ENCODE assay signal across 8 mouse cellular contexts in genomic region chr16:31918248-31918724, GRCm38 (mm10). TPM values are rescaled to one million over a fixed set of nuclear protein-coding genes. Genes with fewer than 3 reads are reported as not detected.
DNase-seq lines count a peak whose midpoint lies in the region; ATAC-seq and TF ChIP-seq lines count a peak whose summit lies in the region.

No protein-coding gene starts in this region.

- 0 out of 2 replicates have a peak, but pooled peaks cover 3% of the 10 kb centered on the region for H3K4me1 ChIP-seq in cerebellum, adult 2 months (ENCODE audit: control insufficient read depth, insufficient read depth, low read length)
- H3K4me1 ChIP-seq in forebrain, postnatal 0 days (ENCODE audit: insufficient read depth), result no peaks in the 10 kb centered on the region
- H3K4me1 ChIP-seq in neural tube, embryonic 15.5 days, result peaks cover 7% of the 10 kb centered on the region

- no peaks in the 10 kb centered on the region for H3K36me3 ChIP-seq in forebrain, postnatal 0 days (ENCODE audit: insufficient read depth)
- no peaks in the 10 kb centered on the region for H3K36me3 ChIP-seq in neural tube, embryonic 15.5 days

- WGBS in cerebellum, adult 2 months, result 2% methylated on average over 14 of the region's 14 CpGs
- 2% methylated on average over 14 of the region's 14 CpGs for WGBS in forebrain, postnatal 0 days
- WGBS in neural tube, embryonic 15.5 days, result 3% methylated on average over 14 of the region's 14 CpGs

- ATAC-seq in forebrain, postnatal 0 days, result peak; percentile 89
- peak; percentile 78 for ATAC-seq in neural tube, embryonic 15.5 days (ENCODE audit: low FRiP score)

- H3K27me3 ChIP-seq in cerebellum, adult 2 months (ENCODE audit: control insufficient read depth, insufficient read depth, low read length), result no peaks in the 10 kb centered on the region
- no peaks in the 10 kb centered on the region for H3K27me3 ChIP-seq in forebrain, postnatal 0 days (ENCODE audit: insufficient read depth, low read length)
- no peaks in the 10 kb centered on the region for H3K27me3 ChIP-seq in neural tube, embryonic 15.5 days (replicated peaks)

- peak; percentile 83 for DNase-seq in MN1 (ENCODE audit: low spot score)
- DNase-seq in cerebellum, adult 2 months, result peak; percentile 85 to 90
- DNase-seq in forebrain, postnatal 0 days, result peak; percentile 95
- DNase-seq in heart, postnatal 4 days, result peak; percentile 82
- peak; percentile 78 to 96 for DNase-seq in layer of hippocampus, adult 18-20 months (ENCODE audit: low spot score in 2 of 2)
- DNase-seq in lung, adult 18-20 months, result peak; percentile 60 to 69
- DNase-seq in thymus, postnatal 0 days (ENCODE audit: low spot score), result peak; percentile 73

- no peak for TF ChIP-seq POLR2A in cerebellum, adult 2 months (IDR thresholded peaks at IDR 0.05; ENCODE audit: borderline replicate concordance, insufficient read depth, low read length)

- H3K4me3 ChIP-seq in cerebellum, adult 2 months (replicated peaks; ENCODE audit: insufficient read depth, low read depth, low read length), result no peak overlapping the region
- no peak overlapping the region for H3K4me3 ChIP-seq in forebrain, postnatal 0 days (ENCODE audit: low read depth, low read length)
- no peak overlapping the region for H3K4me3 ChIP-seq in neural tube, embryonic 15.5 days (replicated peaks)

- H3K27ac ChIP-seq in cerebellum, adult 2 months (ENCODE audit: insufficient read depth, low read length), result no peak overlapping the region
- H3K27ac ChIP-seq in forebrain, postnatal 0 days (ENCODE audit: low read depth, low read length), result no peak overlapping the region
- H3K27ac ChIP-seq in neural tube, embryonic 15.5 days (replicated peaks), result no peak overlapping the region

- peak overlapping the region; percentile 26; the same call in 1 of the 2 replicates for H3K9ac ChIP-seq in forebrain, postnatal 0 days
- peak overlapping the region; percentile 26; the same call in 1 of the 2 replicates for H3K9ac ChIP-seq in neural tube, embryonic 15.5 days (replicated peaks)

- peak; percentile 94 for TF ChIP-seq CTCF in cerebellum, adult 2 months (IDR thresholded peaks at IDR 0.05; ENCODE audit: borderline replicate concordance, insufficient read depth, low read depth, low read length)
- TF ChIP-seq CTCF in forebrain, postnatal 0 days (IDR thresholded peaks at IDR 0.05; ENCODE audit: low read depth), result peak; percentile 98

- H3K4me2 ChIP-seq in forebrain, postnatal 0 days (ENCODE audit: low read depth), result no peak overlapping the region
- H3K4me2 ChIP-seq in neural tube, embryonic 15.5 days, result peak overlapping the region; percentile 43

- H3K9me3 ChIP-seq in forebrain, postnatal 0 days (ENCODE audit: low read length), result no peaks in the 10 kb centered on the region
- no peaks in the 10 kb centered on the region for H3K9me3 ChIP-seq in neural tube, embryonic 15.5 days (replicated peaks)

RNA-seq across cellular contexts. Expression of gene Pigz, which starts 15.4 kb away (rescaled TPM):
- polyA plus RNA-seq in cerebellum, adult 2 months (2012; rRNA removed), result 33.1 and 34.2 TPM in 2 replicates
- total RNA-seq in forebrain, postnatal 0 days (2014; rRNA removed), result 1.4 and 4.1 TPM in 2 replicates
- 2.9 TPM in 2 replicates for polyA plus RNA-seq in forebrain, postnatal 0 days (2015; fragmentation: Nextera tagmentation; extraction: Ambion mirVana)
- total RNA-seq in heart, postnatal 4 days (2021), result 1 to 10 TPM; 1.0 to 1.2 TPM
- 10 to 100 TPM; 19.4 to 23.3 TPM for total RNA-seq in layer of hippocampus, adult 18-20 months (2021)
- polyA plus RNA-seq in neural tube, embryonic 15.5 days (2015; fragmentation: Nextera tagmentation; extraction: Ambion mirVana), result 5.2 and 5.7 TPM in 2 replicates
- 2.7 and 3.1 TPM in 2 replicates for polyA plus RNA-seq in thymus, postnatal 0 days (2015; fragmentation: Nextera tagmentation; extraction: Ambion mirVana)

RNA-seq across cellular contexts. Expression of gene 0610012G03Rik, which starts 30.0 kb away (rescaled TPM):
- 66.2 and 70.7 TPM in 2 replicates for polyA plus RNA-seq in cerebellum, adult 2 months (2012; rRNA removed)
- total RNA-seq in forebrain, postnatal 0 days (2014; rRNA removed), result 81.0 and 95.7 TPM in 2 replicates
- 151 and 177 TPM in 2 replicates for polyA plus RNA-seq in forebrain, postnatal 0 days (2015; fragmentation: Nextera tagmentation; extraction: Ambion mirVana)
- 10 to 100 TPM; 60.4 to 66.7 TPM for total RNA-seq in heart, postnatal 4 days (2021)
- 10 to 100 TPM; 41.2 to 41.5 TPM for total RNA-seq in layer of hippocampus, adult 18-20 months (2021)
- 111 and 126 TPM in 2 replicates for polyA plus RNA-seq in neural tube, embryonic 15.5 days (2015; fragmentation: Nextera tagmentation; extraction: Ambion mirVana)
- polyA plus RNA-seq in thymus, postnatal 0 days (2015; fragmentation: Nextera tagmentation; extraction: Ambion mirVana), result 92.1 and 95.1 TPM in 2 replicates

RNA-seq across cellular contexts. Expression of gene Ncbp2, which starts 30.0 kb away (rescaled TPM):
- 74.0 and 86.5 TPM in 2 replicates for polyA plus RNA-seq in cerebellum, adult 2 months (2012; rRNA removed)
- 29.9 and 39.3 TPM in 2 replicates for total RNA-seq in forebrain, postnatal 0 days (2014; rRNA removed)
- 66.3 and 67.1 TPM in 2 replicates for polyA plus RNA-seq in forebrain, postnatal 0 days (2015; fragmentation: Nextera tagmentation; extraction: Ambion mirVana)
- total RNA-seq in heart, postnatal 4 days (2021), result 10 to 100 TPM; 25.5 to 29.0 TPM
- 10 to 100 TPM; 51.4 to 53.4 TPM for total RNA-seq in layer of hippocampus, adult 18-20 months (2021)
- 90.5 and 98.7 TPM in 2 replicates for polyA plus RNA-seq in neural tube, embryonic 15.5 days (2015; fragmentation: Nextera tagmentation; extraction: Ambion mirVana)
- polyA plus RNA-seq in thymus, postnatal 0 days (2015; fragmentation: Nextera tagmentation; extraction: Ambion mirVana), result 80.6 and 93.3 TPM in 2 replicates

RNA-seq across cellular contexts. Expression of gene Meltf, which starts 39.7 kb away (rescaled TPM):
- 0.75 and 1.1 TPM in 2 replicates for polyA plus RNA-seq in cerebellum, adult 2 months (2012; rRNA removed)
- 0.54 and 0.67 TPM in 2 replicates for total RNA-seq in forebrain, postnatal 0 days (2014; rRNA removed)
- polyA plus RNA-seq in forebrain, postnatal 0 days (2015; fragmentation: Nextera tagmentation; extraction: Ambion mirVana), result 0.23 and 0.36 TPM in 2 replicates
- under 1 TPM in 1 of 2 experiments, not detected in 1; 0.07 TPM for total RNA-seq in heart, postnatal 4 days (2021)
- under 1 TPM; 0.08 to 0.22 TPM for total RNA-seq in layer of hippocampus, adult 18-20 months (2021)
- 0.42 and 0.61 TPM in 2 replicates for polyA plus RNA-seq in neural tube, embryonic 15.5 days (2015; fragmentation: Nextera tagmentation; extraction: Ambion mirVana)
- 0.10 and 0.13 TPM in 2 replicates for polyA plus RNA-seq in thymus, postnatal 0 days (2015; fragmentation: Nextera tagmentation; extraction: Ambion mirVana)
